Mouse (Mus musculus) midbrain, embryonic 16.5 days (tissue): Measurements from ENCODE around the gene Pmepa1. TPM values are rescaled to one million over a fixed set of nuclear protein-coding genes. Genes with fewer than 3 reads are reported as not detected.

Source experiments
- ATAC-seq: fragments of 200-750 bp; cut with Nextera tagmentation; 2 replicates; pipeline ENCODE4 v1.8.0; 2017; ENCODE audit warnings: moderate TSS enrichment
- H3K27ac ChIP-seq: fragments of 300-500 bp; sonication (generic); 2 replicates; pipeline ENCODE4 v1.5.1; 2014; ENCODE audit warnings: mild to moderate bottlenecking, low read length, mixed read lengths
- H3K27me3 ChIP-seq: fragments of 300-500 bp; sonication (generic); 2 replicates; pipeline ENCODE4 v1.6.1; 2014; ENCODE audit warnings: low read depth, low read length, mixed read lengths; ENCODE audit not compliant: control insufficient read depth, insufficient read depth
- H3K36me3 ChIP-seq: fragments of 300-500 bp; sonication (generic); 2 replicates; pipeline ENCODE4 v1.6.1; 2014; ENCODE audit warnings: mild to moderate bottlenecking, low read length, moderate library complexity, mixed read lengths; ENCODE audit not compliant: control insufficient read depth, insufficient read depth
- H3K4me1 ChIP-seq: fragments of 300-500 bp; sonication (generic); 2 replicates; pipeline ENCODE4 v1.6.1; 2014; ENCODE audit warnings: mild to moderate bottlenecking, low read length, mixed read lengths; ENCODE audit not compliant: control insufficient read depth, insufficient read depth
- H3K4me2 ChIP-seq: fragments of 300-500 bp; sonication (generic); 2 replicates; pipeline ENCODE4 v1.6.1; 2014; ENCODE audit warnings: mild to moderate bottlenecking, low read length, mixed read lengths
- H3K4me3 ChIP-seq: fragments of 300-500 bp; sonication (generic); 2 replicates; pipeline ENCODE4 v1.5.1; 2014; ENCODE audit warnings: low read depth, mild to moderate bottlenecking, low read length, moderate library complexity, mixed read lengths
- H3K9ac ChIP-seq: fragments of 300-500 bp; sonication (generic); 2 replicates; pipeline ENCODE4 v1.6.1; 2014; ENCODE audit warnings: low read depth, low read length, mixed read lengths
- H3K9me3 ChIP-seq: fragments of 300-500 bp; sonication (generic); replicated peaks from 2 replicates; pipeline ENCODE4 v1.6.1; 2014; ENCODE audit warnings: mild to moderate bottlenecking, low read length, mixed read lengths; ENCODE audit not compliant: control insufficient read depth, poor library complexity, severe bottlenecking
- WGBS: fragments of 180-500 bp; shearing (Covaris S2); extraction: QIAGEN DNeasy Blood & Tissue Kit; methylation state at CpG from one replicate; pipeline ENCODE4 v1.1.7; 2014; 5-methylcytosine and 5-hydroxymethylcytosine counted together
- polyA plus RNA-seq: library from polyadenylated mRNA; unstranded; fragments of >200 nt; fragmentation: Nextera tagmentation; extraction: Ambion mirVana; gene quantifications from 2 replicates; pipeline ENCODE4 v1.2.1, GENCODE M21; 2015

Pmepa1 gene
- polyA plus RNA-seq, 1 experiment from 2014 or later: 3.4 TPM

GRCm38 (mm10) chr2:173271541-173271940 is 4.8 kb downstream of the Pmepa1 start:
- Histone ChIP-seq H3K4me2 (no peak overlapping the region), H3K27ac (no peak overlapping the region), H3K27me3 (no peaks in the 10 kb centered on the region), H3K4me1 (peaks cover 35% of the 10 kb centered on the region), H3K9me3 (no peaks in the 10 kb centered on the region), H3K9ac (no peak overlapping the region), H3K4me3 (no peak overlapping the region), H3K36me3 (no peaks in the 10 kb centered on the region)
- 78% methylated on average over 9 of the region's 9 CpGs for WGBS
- ATAC-seq: no peak

- H3K27ac ChIP-seq: no peak overlapping the region
- H3K4me2 ChIP-seq: no peak overlapping the region
- H3K9me3 ChIP-seq: no peaks in the 10 kb centered on the region
- H3K9ac ChIP-seq: no peak overlapping the region
- no peak for ATAC-seq
- no peaks in the 10 kb centered on the region for H3K27me3 ChIP-seq
- no peaks in the 10 kb centered on the region for H3K36me3 ChIP-seq
- H3K4me1 ChIP-seq: peaks cover 35% of the 10 kb centered on the region
- no peak overlapping the region for H3K4me3 ChIP-seq
- 71% methylated on average over 11 of the region's 11 CpGs for WGBS
These were observed 5.6 kb downstream of the Pmepa1 start for GRCm38 (mm10) chr2:173270601-173271248.

- Histone ChIP-seq H3K27me3 (no peaks in the 10 kb centered on the region), H3K9ac (no peak overlapping the region), H3K4me1 (peaks cover 36% of the 10 kb centered on the region), H3K4me2 (no peak overlapping the region), H3K36me3 (no peaks in the 10 kb centered on the region), H3K4me3 (no peak overlapping the region), H3K9me3 (no peaks in the 10 kb centered on the region), H3K27ac (no peak overlapping the region)
- no peak for ATAC-seq
- WGBS: 49% methylated on average over 9 of the region's 9 CpGs
These were observed 6.1 kb downstream of the Pmepa1 start for GRCm38 (mm10) chr2:173270196-173270595.

GRCm38 (mm10) chr2:173267562-173267961 is 8.8 kb downstream of the Pmepa1 start:
- Histone ChIP-seq H3K36me3 (no peaks in the 10 kb centered on the region), H3K27me3 (no peaks in the 10 kb centered on the region), H3K9me3 (no peaks in the 10 kb centered on the region), H3K27ac (no peak overlapping the region), H3K4me1 (peaks cover 32% of the 10 kb centered on the region), H3K9ac (no peak overlapping the region), H3K4me2 (no peak overlapping the region), H3K4me3 (no peak overlapping the region)
- ATAC-seq: no peak
- 79% methylated on average over 3 of the region's 3 CpGs for WGBS

DNA sequence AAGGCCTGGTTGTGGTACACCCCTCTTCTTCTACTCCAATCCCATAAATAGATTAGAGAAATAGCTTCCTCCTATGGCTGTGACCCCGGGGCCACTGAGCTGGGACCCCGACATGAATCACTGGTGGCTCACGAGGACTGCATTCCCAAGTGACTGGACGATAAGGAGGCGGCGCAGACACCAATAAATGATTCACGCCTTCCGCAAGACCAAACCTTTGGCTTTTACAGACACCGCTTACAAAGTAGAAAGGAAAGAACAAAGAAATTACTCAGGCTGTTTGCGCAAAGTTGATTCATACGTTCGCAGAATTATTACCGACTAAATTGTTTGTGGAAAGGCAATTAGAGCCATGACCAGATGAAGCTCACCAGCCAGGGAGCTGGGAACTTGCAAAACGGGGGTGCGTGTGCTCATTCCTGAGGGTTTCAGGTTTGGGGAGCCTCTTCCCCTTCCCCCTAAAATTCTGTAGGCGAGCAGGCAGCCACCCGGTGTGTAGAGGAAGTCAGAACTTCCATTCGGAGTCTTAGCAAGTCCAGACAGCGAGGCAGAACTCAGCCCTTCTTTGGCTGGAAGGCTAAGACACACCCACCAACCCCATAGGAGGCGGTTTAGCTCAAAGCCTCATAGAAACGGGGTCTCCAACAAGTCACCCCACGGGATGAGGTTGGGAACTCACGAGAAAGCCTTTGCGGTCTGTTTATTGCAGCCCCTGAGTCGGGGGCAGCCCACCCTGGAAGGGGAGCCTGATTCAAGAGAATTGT is 9.8 kb downstream of the Pmepa1 start:
- 74% methylated on average over 25 of the region's 25 CpGs for WGBS
- Histone ChIP-seq H3K4me2 (no peak overlapping the region), H3K4me3 (no peak overlapping the region), H3K36me3 (no peaks in the 10 kb centered on the region), H3K4me1 (peaks cover 26% of the 10 kb centered on the region), H3K9me3 (no peaks in the 10 kb centered on the region), H3K27me3 (no peaks in the 10 kb centered on the region), H3K27ac (no peak overlapping the region), H3K9ac (no peak overlapping the region)
- ATAC-seq: no peak

DNA sequence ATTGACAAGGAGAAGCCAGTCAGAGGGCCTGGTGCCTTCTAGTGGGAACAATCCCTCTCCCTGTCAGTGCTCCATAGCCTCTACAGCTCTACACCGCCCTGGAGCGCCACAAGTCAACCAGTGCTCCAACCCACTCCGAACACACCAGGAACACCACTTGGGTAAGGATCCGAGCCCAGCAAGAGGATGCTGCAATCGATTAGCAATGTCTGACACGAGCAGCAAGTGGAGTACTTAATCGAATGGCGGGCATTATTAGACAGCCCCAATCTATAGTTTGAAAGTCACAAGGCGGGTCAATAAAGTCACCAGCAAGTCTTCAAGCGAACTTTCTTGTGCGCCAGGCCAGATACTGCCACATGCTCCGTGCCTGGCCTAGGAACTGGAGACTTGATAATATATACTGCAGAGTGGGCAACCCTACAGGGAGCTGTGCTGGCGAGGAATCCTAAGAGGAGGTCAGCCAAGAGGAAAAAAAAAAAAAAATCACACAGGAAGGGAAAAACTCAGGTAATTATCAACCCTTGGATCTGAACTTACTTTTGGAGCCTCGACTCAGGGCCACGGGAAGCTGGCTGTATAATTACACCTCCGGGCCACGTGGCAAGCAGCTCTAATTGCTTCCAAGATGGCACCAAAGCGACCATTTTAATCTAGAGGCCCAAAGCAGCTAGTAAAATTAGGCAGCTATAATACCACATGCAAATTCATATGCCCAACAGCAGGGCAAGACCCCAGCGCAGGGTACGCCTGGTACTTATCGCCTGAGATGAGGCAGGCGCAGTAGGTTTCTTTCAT is 10.7 kb downstream of the Pmepa1 start:
- no peak overlapping the region for H3K9ac ChIP-seq
- H3K27me3 ChIP-seq: no peaks in the 10 kb centered on the region
- ATAC-seq: no peak
- no peak overlapping the region for H3K4me3 ChIP-seq
- H3K4me1 ChIP-seq: peaks cover 27% of the 10 kb centered on the region
- H3K4me2 ChIP-seq: no peak overlapping the region
- no peak overlapping the region for H3K27ac ChIP-seq
- 91% methylated on average over 22 of the region's 22 CpGs for WGBS
- H3K9me3 ChIP-seq: no peaks in the 10 kb centered on the region
- H3K36me3 ChIP-seq: no peaks in the 10 kb centered on the region

DNA sequence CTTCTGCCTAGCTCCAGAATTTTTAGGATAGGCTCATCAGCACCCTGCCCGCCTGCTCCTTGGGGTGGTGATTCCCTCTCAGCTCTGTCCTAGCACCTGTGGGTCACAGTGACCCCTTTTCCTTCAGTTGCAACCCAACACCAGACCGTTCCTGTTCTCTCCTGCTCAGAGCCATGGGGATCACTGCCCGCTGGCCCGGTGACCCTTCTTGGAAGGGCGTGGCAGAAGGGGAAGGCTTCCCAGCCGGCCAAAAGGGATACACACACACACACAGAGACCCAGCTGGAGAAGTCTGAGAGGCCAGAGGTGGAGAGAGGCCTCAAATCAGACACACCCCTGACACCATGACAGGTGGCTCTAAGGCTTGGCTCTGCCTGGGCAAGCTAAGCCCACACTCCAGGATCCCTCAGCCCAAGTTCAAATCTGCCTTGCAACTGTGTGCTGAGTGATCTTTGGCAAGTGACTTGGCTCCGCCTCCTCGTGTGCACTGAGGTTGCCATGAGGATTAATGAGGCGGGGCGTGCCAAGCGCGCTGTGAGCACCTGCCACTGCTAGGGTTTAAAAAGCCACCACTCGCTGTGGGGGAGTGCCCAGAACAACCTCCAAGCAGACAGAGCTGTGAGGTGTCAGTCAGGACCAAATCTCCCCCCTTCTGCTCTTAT is 11.7 kb downstream of the Pmepa1 start:
- ATAC-seq: 0 out of 2 replicates have a peak, but pooled peaks have one; percentile 12
- H3K27ac ChIP-seq: no peak overlapping the region
- no peaks in the 10 kb centered on the region for H3K9me3 ChIP-seq
- peaks cover 21% of the 10 kb centered on the region for H3K4me1 ChIP-seq
- no peak overlapping the region for H3K9ac ChIP-seq
- 23% methylated on average over 13 of the region's 13 CpGs for WGBS
- no peak overlapping the region for H3K4me2 ChIP-seq
- no peaks in the 10 kb centered on the region for H3K27me3 ChIP-seq
- H3K36me3 ChIP-seq: no peaks in the 10 kb centered on the region
- H3K4me3 ChIP-seq: no peak overlapping the region

GRCm38 (mm10) chr2:173263636-173264330 is 12.6 kb downstream of the Pmepa1 start:
- no peaks in the 10 kb centered on the region for H3K9me3 ChIP-seq
- H3K36me3 ChIP-seq: no peaks in the 10 kb centered on the region
- WGBS: 74% methylated on average over 11 of the region's 11 CpGs
- no peak overlapping the region for H3K4me3 ChIP-seq
- no peak overlapping the region for H3K27ac ChIP-seq
- H3K4me1 ChIP-seq: peaks cover 21% of the 10 kb centered on the region
- H3K4me2 ChIP-seq: no peak overlapping the region
- no peak for ATAC-seq
- H3K27me3 ChIP-seq: no peaks in the 10 kb centered on the region
- no peak overlapping the region for H3K9ac ChIP-seq
